Mouse (Mus musculus) neural tube, embryonic 12.5 days (tissue): ENCODE measurements around the gene Acsbg1. TPM values are rescaled to one million over a fixed set of nuclear protein-coding genes. Genes with fewer than 3 reads are reported as not detected.
"Not testable (repeated sequence)": the region's sequence is repeated elsewhere in the genome, so short reads cannot be mapped to it uniquely, and the experiment has no call there.

ENCODE experiments used
- ATAC-seq: fragments of 200-750 bp; cut with Nextera tagmentation; 2 replicates; pipeline ENCODE4 v1.8.0; 2017; ENCODE audit warnings: low read depth, mild to moderate bottlenecking, moderate TSS enrichment, moderate library complexity; ENCODE audit not compliant: low FRiP score
- H3K27ac ChIP-seq: fragments of 300-500 bp; sonication (generic); 2 replicates; pipeline ENCODE4 v1.5.1; 2016
- H3K27me3 ChIP-seq: fragments of 300-500 bp; sonication (generic); replicated peaks from 2 replicates; pipeline ENCODE4 v1.6.1; 2016; ENCODE audit warnings: mild to moderate bottlenecking
- H3K36me3 ChIP-seq: fragments of 300-500 bp; sonication (generic); 2 replicates; pipeline ENCODE4 v1.6.1; 2016; ENCODE audit warnings: mild to moderate bottlenecking
- H3K4me1 ChIP-seq: fragments of 300-500 bp; sonication (generic); 2 replicates; pipeline ENCODE4 v1.6.1; 2016
- H3K4me2 ChIP-seq: fragments of 300-500 bp; sonication (generic); replicated peaks from 2 replicates; pipeline ENCODE4 v1.6.1; 2016; ENCODE audit warnings: mild to moderate bottlenecking
- H3K4me3 ChIP-seq: fragments of 300-500 bp; sonication (generic); 2 replicates; pipeline ENCODE4 v1.5.1; 2016
- H3K9ac ChIP-seq: fragments of 300-500 bp; sonication (generic); 2 replicates; pipeline ENCODE4 v1.6.1; 2016; ENCODE audit warnings: mild to moderate bottlenecking
- H3K9me3 ChIP-seq: fragments of 300-500 bp; sonication (generic); 2 replicates; pipeline ENCODE4 v1.6.1; 2016; ENCODE audit warnings: mild to moderate bottlenecking
- WGBS: fragments of 180-500 bp; shearing (Covaris S2); methylation state at CpG from one replicate; pipeline ENCODE4 v1.1.7; 2016; 5-methylcytosine and 5-hydroxymethylcytosine counted together
- polyA plus RNA-seq: library from polyadenylated mRNA; unstranded; fragments of >200 nt; fragmentation: Nextera tagmentation; extraction: Ambion mirVana; gene quantifications from 2 replicates; pipeline ENCODE4 v1.2.1, GENCODE M21; 2016

Gene Acsbg1
- polyA plus RNA-seq, 1 experiment from 2014 or later: 10.1 TPM

- no peak for ATAC-seq
- Histone ChIP-seq H3K4me2 (no peak overlapping the region), H3K4me1 (no peaks in the 10 kb centered on the region), H3K36me3 (peaks cover 70% of the 10 kb centered on the region), H3K9ac (no peak overlapping the region), H3K27me3 (no peaks in the 10 kb centered on the region), H3K27ac (no peak overlapping the region), H3K4me3 (no peak overlapping the region), H3K9me3 (no peaks in the 10 kb centered on the region)
- 77% methylated on average over 2 of the region's 2 CpGs for WGBS
Observed at GRCm38 (mm10) chr9:54602386-54602785, 59.3 kb downstream of the Acsbg1 start.

- no peaks in the 10 kb centered on the region for H3K27me3 ChIP-seq
- no peaks in the 10 kb centered on the region for H3K4me1 ChIP-seq
- no peak overlapping the region for H3K4me2 ChIP-seq
- ATAC-seq: no peak
- no peak overlapping the region for H3K27ac ChIP-seq
- no peak overlapping the region for H3K4me3 ChIP-seq
- no peaks in the 10 kb centered on the region for H3K9me3 ChIP-seq
- peaks cover 82% of the 10 kb centered on the region for H3K36me3 ChIP-seq
- WGBS: 95% methylated on average over 15 of the region's 15 CpGs
- no peak overlapping the region for H3K9ac ChIP-seq
Observed at GRCm38 (mm10) chr9:54596752-54597465, 64.8 kb downstream of the Acsbg1 start.

- not testable (repeated sequence) for H3K4me3 ChIP-seq, H3K9me3 ChIP-seq
- WGBS: 82% methylated on average over 4 of the region's 4 CpGs
Observed at GRCm38 (mm10) chr9:54593652-54594051, 68.0 kb downstream of the Acsbg1 start.

GRCm38 (mm10) chr9:54587863-54588262 lies 73.8 kb downstream of the Acsbg1 start:
- WGBS: 78% methylated on average over 4 of the region's 4 CpGs
- no peak overlapping the region for H3K4me3 ChIP-seq
- H3K36me3 ChIP-seq: peaks cover 14% of the 10 kb centered on the region
- no peak overlapping the region for H3K27ac ChIP-seq
- H3K27me3 ChIP-seq: no peaks in the 10 kb centered on the region
- no peak for ATAC-seq
- H3K9me3 ChIP-seq: no peaks in the 10 kb centered on the region
- H3K4me1 ChIP-seq: peaks cover 15% of the 10 kb centered on the region
- H3K9ac ChIP-seq: no peak overlapping the region
- peak overlapping the region; percentile 95 for H3K4me2 ChIP-seq

More at GRCm38 (mm10) chr9:54593652-54594051, 68.0 kb downstream of the Acsbg1 start:
- H3K4me2 ChIP-seq, ATAC-seq, H3K27me3 ChIP-seq, H3K4me1 ChIP-seq, H3K27ac ChIP-seq, H3K9ac ChIP-seq: not testable (repeated sequence)
- peaks cover 68% of the 10 kb centered on the region for H3K36me3 ChIP-seq

- Histone ChIP-seq H3K27ac (no peak within 1 kb of the TSS), H3K27me3 (no peaks in the 10 kb centered on the region), H3K36me3 (peaks cover 10% of the 10 kb centered on the region; the same call in 1 of the 2 replicates), H3K4me2 (peak within 1 kb of the TSS; percentile 95), H3K9ac (peak within 1 kb of the TSS; percentile 86), H3K4me1 (peaks cover 15% of the 10 kb centered on the region), H3K9me3 (no peaks in the 10 kb centered on the region), H3K4me3 (peak within 1 kb of the TSS; percentile 91)
- under 1% methylated on average over 73 of the region's 73 CpGs for WGBS
- peak; percentile 99 for ATAC-seq
Observed at GRCm38 (mm10) chr9:54586199-54587061, 75.2 kb downstream of the Acsbg1 start, which contains the start of gene Idh3a. Idh3a (plus strand) TSS chr9:54586334.

- Histone ChIP-seq H3K4me1 (peaks cover 15% of the 10 kb centered on the region), H3K4me2 (peak overlapping the region; percentile 95), H3K9me3 (no peaks in the 10 kb centered on the region), H3K4me3 (peak overlapping the region; percentile 91), H3K27me3 (no peaks in the 10 kb centered on the region), H3K36me3 (peaks cover 6% of the 10 kb centered on the region; the same call in 1 of the 2 replicates), H3K9ac (no peak overlapping the region), H3K27ac (no peak overlapping the region)
- 0 out of 2 replicates have a peak, but pooled peaks have one; percentile 11 for ATAC-seq
- 31% methylated on average over 5 of the region's 5 CpGs for WGBS
Observed at GRCm38 (mm10) chr9:54585839-54586198, 75.9 kb downstream of the Acsbg1 start.

GRCm38 (mm10) chr9:54584127-54584526 lies 77.5 kb downstream of the Acsbg1 start:
- H3K27ac ChIP-seq, H3K4me3 ChIP-seq, H3K9ac ChIP-seq, H3K36me3 ChIP-seq, H3K4me2 ChIP-seq, H3K27me3 ChIP-seq, ATAC-seq, H3K9me3 ChIP-seq: not testable (repeated sequence)
- H3K4me1 ChIP-seq: peaks cover 15% of the 10 kb centered on the region
- WGBS: 85% methylated on average over 2 of the region's 2 CpGs

- WGBS: 58% methylated on average over 1 of the region's 1 CpGs
- Histone ChIP-seq H3K27ac (no peak overlapping the region), H3K9me3 (no peaks in the 10 kb centered on the region), H3K4me2 (no peak overlapping the region), H3K36me3 (no peaks in the 10 kb centered on the region), H3K9ac (no peak overlapping the region), H3K27me3 (no peaks in the 10 kb centered on the region), H3K4me1 (peaks cover 15% of the 10 kb centered on the region), H3K4me3 (no peak overlapping the region)
- ATAC-seq: no peak
Observed at GRCm38 (mm10) chr9:54583712-54584111, 78.0 kb downstream of the Acsbg1 start.

GRCm38 (mm10) chr9:54571130-54571839 lies 90.4 kb downstream of the Acsbg1 start:
- no peak overlapping the region for H3K27ac ChIP-seq
- no peak overlapping the region for H3K4me2 ChIP-seq
- no peaks in the 10 kb centered on the region for H3K27me3 ChIP-seq
- H3K4me1 ChIP-seq: no peaks in the 10 kb centered on the region
- H3K4me3 ChIP-seq: no peak overlapping the region
- H3K9ac ChIP-seq: no peak overlapping the region
- 82% methylated on average over 9 of the region's 9 CpGs for WGBS
- no peak for ATAC-seq
- no peaks in the 10 kb centered on the region for H3K36me3 ChIP-seq
- H3K9me3 ChIP-seq: no peaks in the 10 kb centered on the region

- 44% methylated on average over 2 of the region's 2 CpGs for WGBS
- Histone ChIP-seq H3K9me3 (no peaks in the 10 kb centered on the region), H3K27ac (no peak overlapping the region), H3K9ac (no peak overlapping the region), H3K4me2 (no peak overlapping the region), H3K36me3 (no peaks in the 10 kb centered on the region), H3K4me3 (no peak overlapping the region), H3K4me1 (no peaks in the 10 kb centered on the region), H3K27me3 (no peaks in the 10 kb centered on the region)
- no peak for ATAC-seq
Observed at GRCm38 (mm10) chr9:54568732-54569131, 92.9 kb downstream of the Acsbg1 start.

GRCm38 (mm10) chr9:54566958-54567357 lies 94.7 kb downstream of the Acsbg1 start:
- no peak for ATAC-seq
- Histone ChIP-seq H3K27me3 (no peaks in the 10 kb centered on the region), H3K4me1 (no peaks in the 10 kb centered on the region), H3K4me2 (no peak overlapping the region), H3K36me3 (no peaks in the 10 kb centered on the region), H3K27ac (no peak overlapping the region), H3K4me3 (no peak overlapping the region), H3K9ac (no peak overlapping the region), H3K9me3 (no peaks in the 10 kb centered on the region)
- 69% methylated on average over 4 of the region's 4 CpGs for WGBS
